Mouse (Mus musculus) liver, embryonic 14.5 days (tissue): ENCODE measurements at regions not wholly inside any gene's neighbourhood (a gene's known extent, or its start where the extent isn't known, plus 50 kb on each side); places are given as distances from the start of the nearest gene placed in this dataset.

Source experiments
- CTCF ChIP-seq: IDR thresholded peaks from 2 replicates; pipeline ENCODE4 v1.5.1; 2016; ENCODE audit warnings: antibody characterized with exemption, low read depth, control low read depth
- EP300 ChIP-seq: IDR thresholded peaks from 2 replicates; pipeline ENCODE4 v1.6.1; 2016; ENCODE audit warnings: antibody characterized with exemption, low read depth

DNA sequence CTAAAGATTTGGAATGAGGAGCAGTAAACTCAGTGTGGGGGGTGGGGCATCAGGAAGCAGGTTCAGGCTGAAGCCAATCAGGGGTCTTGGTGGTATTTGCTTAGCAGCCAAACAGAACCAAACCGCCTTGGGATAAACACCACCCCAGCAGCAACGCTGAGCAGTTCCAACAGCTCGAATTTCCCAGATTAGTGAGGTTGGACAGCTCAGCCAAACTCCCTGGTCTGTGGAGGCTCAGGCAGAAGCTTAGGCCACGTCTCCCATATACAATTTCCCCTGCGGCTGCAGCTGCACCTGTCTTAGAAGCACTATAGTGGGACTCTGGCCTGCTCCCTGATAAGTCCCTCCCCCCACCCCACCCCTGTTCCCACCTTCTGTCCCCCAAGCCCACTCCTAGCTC lies 156.3 kb upstream of the Rpl38 start:
- TF ChIP-seq EP300 (no peak), CTCF (no peak)
